Mouse (Mus musculus): Measurements from ENCODE around the gene Plagl1. TPM values are rescaled to one million over a fixed set of nuclear protein-coding genes. Genes with fewer than 3 reads are reported as not detected.

The Plagl1 gene
- polyA plus RNA-seq, 1 experiment from 2014 or later: 22.6 TPM

GRCm38 (mm10) chr10:13113641-13114040 is 53.3 kb downstream of the Plagl1 start:
- 60% methylated on average over 4 of the region's 4 CpGs for WGBS (ENCODE audit: insufficient replicate concordance)
- H3K27me3 ChIP-seq: no peaks in the 10 kb centered on the region
- no peak overlapping the region for H3K4me2 ChIP-seq
- no peak for ATAC-seq (ENCODE audit: insufficient read depth)
- no peak overlapping the region for H3K9ac ChIP-seq
- no peak overlapping the region for H3K4me3 ChIP-seq (replicated peaks)
- H3K36me3 ChIP-seq (replicated peaks): no peaks in the 10 kb centered on the region
- H3K9me3 ChIP-seq (replicated peaks): no peaks in the 10 kb centered on the region
- H3K4me1 ChIP-seq (replicated peaks): no peaks in the 10 kb centered on the region
- H3K27ac ChIP-seq (replicated peaks): no peak overlapping the region

DNA sequence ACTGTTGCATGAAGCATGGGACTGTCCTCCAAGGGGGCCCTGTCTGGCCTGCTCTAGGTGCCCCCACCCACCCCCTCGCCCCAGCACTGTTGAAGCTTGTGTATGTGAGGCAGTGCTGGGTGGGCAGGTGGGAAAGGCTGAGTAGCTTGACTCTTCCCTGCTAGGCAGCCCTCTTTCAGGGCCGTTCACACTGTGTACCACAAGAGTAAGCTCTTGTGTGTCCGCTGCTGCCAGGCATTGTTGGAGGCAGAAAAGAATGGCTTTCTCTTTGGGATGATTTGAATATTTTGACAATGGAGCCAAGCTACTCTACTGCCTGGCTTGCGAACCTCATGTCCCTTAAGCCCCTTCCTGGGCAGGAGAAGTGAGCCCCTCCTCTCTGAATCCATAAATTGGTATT is 54.7 kb downstream of the Plagl1 start:
- Histone ChIP-seq H3K27me3 (no peaks in the 10 kb centered on the region), H3K27ac (replicated peaks) (no peak overlapping the region), H3K36me3 (replicated peaks) (no peaks in the 10 kb centered on the region), H3K4me3 (replicated peaks) (no peak overlapping the region), H3K4me2 (no peak overlapping the region), H3K9me3 (replicated peaks) (no peaks in the 10 kb centered on the region), H3K4me1 (replicated peaks) (no peaks in the 10 kb centered on the region), H3K9ac (no peak overlapping the region)
- WGBS (ENCODE audit: insufficient replicate concordance): 64% methylated on average over 4 of the region's 4 CpGs
- no peak for ATAC-seq (ENCODE audit: insufficient read depth)

GRCm38 (mm10) chr10:13116706-13117665 is 56.7 kb downstream of the Plagl1 start:
- Histone ChIP-seq H3K36me3 (replicated peaks) (no peaks in the 10 kb centered on the region), H3K9ac (no peak overlapping the region), H3K4me3 (replicated peaks) (no peak overlapping the region), H3K4me2 (no peak overlapping the region), H3K27me3 (no peaks in the 10 kb centered on the region), H3K4me1 (replicated peaks) (no peaks in the 10 kb centered on the region), H3K9me3 (replicated peaks) (no peaks in the 10 kb centered on the region), H3K27ac (replicated peaks) (no peak overlapping the region)
- WGBS (ENCODE audit: insufficient replicate concordance): 53% methylated on average over 9 of the region's 9 CpGs
- ATAC-seq (ENCODE audit: insufficient read depth): no peak

- ATAC-seq (ENCODE audit: insufficient read depth): no peak
Observed at GRCm38 (mm10) chr10:13118024-13118769, 57.9 kb downstream of the Plagl1 start.

GRCm38 (mm10) chr10:13118770-13119102 is 58.4 kb downstream of the Plagl1 start:
- no peak overlapping the region for H3K4me2 ChIP-seq
- H3K36me3 ChIP-seq (replicated peaks): no peaks in the 10 kb centered on the region
- ATAC-seq (ENCODE audit: insufficient read depth): no peak
- no peak overlapping the region for H3K4me3 ChIP-seq (replicated peaks)
- H3K27me3 ChIP-seq: no peaks in the 10 kb centered on the region
- no peak overlapping the region for H3K27ac ChIP-seq (replicated peaks)
- H3K9me3 ChIP-seq (replicated peaks): no peaks in the 10 kb centered on the region
- no peaks in the 10 kb centered on the region for H3K4me1 ChIP-seq (replicated peaks)
- 42% methylated on average over 5 of the region's 5 CpGs for WGBS (ENCODE audit: insufficient replicate concordance)
- H3K9ac ChIP-seq: no peak overlapping the region

More at GRCm38 (mm10) chr10:13118024-13118769, 57.9 kb downstream of the Plagl1 start:
- Histone ChIP-seq H3K27ac (replicated peaks) (no peak overlapping the region), H3K4me2 (no peak overlapping the region), H3K36me3 (replicated peaks) (no peaks in the 10 kb centered on the region), H3K4me3 (replicated peaks) (no peak overlapping the region), H3K9me3 (replicated peaks) (no peaks in the 10 kb centered on the region), H3K4me1 (replicated peaks) (no peaks in the 10 kb centered on the region), H3K27me3 (no peaks in the 10 kb centered on the region), H3K9ac (no peak overlapping the region)
- 47% methylated on average over 7 of the region's 7 CpGs for WGBS (ENCODE audit: insufficient replicate concordance)

DNA sequence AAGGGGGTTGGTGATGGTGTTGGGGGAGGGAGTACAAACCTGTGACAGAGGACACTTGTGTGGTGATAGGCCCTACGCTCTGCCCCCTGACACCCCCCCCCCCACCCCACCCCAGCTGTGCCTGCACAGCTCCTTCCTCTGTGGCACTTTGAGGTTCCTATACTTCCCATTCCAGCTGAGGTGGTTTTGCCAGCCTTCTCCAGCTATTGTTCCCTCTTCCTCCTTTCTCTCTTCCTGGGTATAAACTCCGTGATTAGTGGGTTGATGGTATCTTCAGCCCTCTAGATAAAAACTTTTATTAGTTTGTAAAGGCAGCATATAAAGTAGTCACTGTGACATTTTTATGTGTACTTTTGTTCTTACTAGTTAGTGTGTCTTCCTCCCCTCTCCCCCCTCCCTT is 59.0 kb downstream of the Plagl1 start:
- 41% methylated on average over 2 of the region's 2 CpGs for WGBS (ENCODE audit: insufficient replicate concordance)

GRCm38 (mm10) chr10:13125811-13126210 is 65.5 kb downstream of the Plagl1 start:
- no peaks in the 10 kb centered on the region for H3K27me3 ChIP-seq
- no peak overlapping the region for H3K27ac ChIP-seq (replicated peaks)
- no peak overlapping the region for H3K4me3 ChIP-seq (replicated peaks)
- H3K36me3 ChIP-seq (replicated peaks): no peaks in the 10 kb centered on the region
- no peaks in the 10 kb centered on the region for H3K9me3 ChIP-seq (replicated peaks)
- no peak overlapping the region for H3K9ac ChIP-seq
- 49% methylated on average over 3 of the region's 3 CpGs for WGBS (ENCODE audit: insufficient replicate concordance)
- no peaks in the 10 kb centered on the region for H3K4me1 ChIP-seq (replicated peaks)
- no peak overlapping the region for H3K4me2 ChIP-seq
- ATAC-seq (ENCODE audit: insufficient read depth): no peak

More for the DNA sequence above, 59.0 kb downstream of the Plagl1 start:
- no peaks in the 10 kb centered on the region for H3K4me1 ChIP-seq (replicated peaks)
- H3K27me3 ChIP-seq: no peaks in the 10 kb centered on the region
- H3K9ac ChIP-seq: no peak overlapping the region
- no peak for ATAC-seq (ENCODE audit: insufficient read depth)
- no peak overlapping the region for H3K4me2 ChIP-seq
- no peaks in the 10 kb centered on the region for H3K9me3 ChIP-seq (replicated peaks)
- H3K36me3 ChIP-seq (replicated peaks): no peaks in the 10 kb centered on the region
- no peak overlapping the region for H3K4me3 ChIP-seq (replicated peaks)
- no peak overlapping the region for H3K27ac ChIP-seq (replicated peaks)

DNA sequence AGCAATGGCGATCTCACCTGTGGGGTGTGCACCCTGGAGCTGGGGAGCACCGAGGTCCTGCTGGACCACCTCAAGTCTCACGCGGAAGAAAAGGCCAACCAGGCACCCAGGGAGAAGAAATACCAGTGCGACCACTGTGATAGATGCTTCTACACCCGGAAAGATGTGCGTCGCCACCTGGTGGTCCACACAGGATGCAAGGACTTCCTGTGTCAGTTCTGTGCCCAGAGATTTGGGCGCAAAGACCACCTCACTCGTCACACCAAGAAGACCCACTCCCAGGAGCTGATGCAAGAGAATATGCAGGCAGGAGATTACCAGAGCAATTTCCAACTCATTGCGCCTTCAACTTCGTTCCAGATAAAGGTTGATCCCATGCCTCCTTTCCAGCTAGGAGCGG is 67.0 kb downstream of the Plagl1 start:
- Histone ChIP-seq H3K9ac (no peak overlapping the region), H3K9me3 (replicated peaks) (no peaks in the 10 kb centered on the region), H3K4me1 (replicated peaks) (no peaks in the 10 kb centered on the region), H3K27ac (replicated peaks) (no peak overlapping the region), H3K27me3 (no peaks in the 10 kb centered on the region), H3K4me3 (replicated peaks) (no peak overlapping the region), H3K4me2 (no peak overlapping the region), H3K36me3 (replicated peaks) (no peaks in the 10 kb centered on the region)
- WGBS (ENCODE audit: insufficient replicate concordance): 63% methylated on average over 13 of the region's 13 CpGs
- ATAC-seq (ENCODE audit: insufficient read depth): no peak

DNA sequence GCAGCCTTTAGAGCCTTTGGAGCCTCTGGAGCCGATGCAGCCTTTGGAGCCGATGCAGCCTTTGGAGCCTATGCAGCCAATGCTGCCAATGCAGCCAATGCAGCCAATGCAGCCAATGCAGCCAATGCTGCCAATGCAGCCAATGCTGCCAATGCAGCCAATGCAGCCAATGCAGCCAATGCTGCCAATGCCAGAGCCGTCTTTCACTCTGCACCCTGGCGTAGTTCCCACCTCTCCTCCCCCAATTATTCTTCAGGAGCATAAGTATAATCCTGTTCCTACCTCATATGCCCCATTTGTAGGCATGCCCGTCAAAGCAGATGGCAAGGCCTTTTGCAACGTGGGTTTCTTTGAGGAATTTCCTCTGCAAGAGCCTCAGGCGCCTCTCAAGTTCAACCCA is 67.6 kb downstream of the Plagl1 start:
- no peaks in the 10 kb centered on the region for H3K9me3 ChIP-seq (replicated peaks)
- ATAC-seq (ENCODE audit: insufficient read depth): no peak
- no peak overlapping the region for H3K9ac ChIP-seq
- H3K4me3 ChIP-seq (replicated peaks): no peak overlapping the region
- H3K36me3 ChIP-seq (replicated peaks): no peaks in the 10 kb centered on the region
- H3K27ac ChIP-seq (replicated peaks): no peak overlapping the region
- no peak overlapping the region for H3K4me2 ChIP-seq
- no peaks in the 10 kb centered on the region for H3K27me3 ChIP-seq
- no peaks in the 10 kb centered on the region for H3K4me1 ChIP-seq (replicated peaks)
- 61% methylated on average over 7 of the region's 7 CpGs for WGBS (ENCODE audit: insufficient replicate concordance)

GRCm38 (mm10) chr10:13133850-13134249 is 73.5 kb downstream of the Plagl1 start:
- WGBS (ENCODE audit: insufficient replicate concordance): 68% methylated on average over 4 of the region's 4 CpGs
- H3K27me3 ChIP-seq: no peaks in the 10 kb centered on the region
- H3K4me1 ChIP-seq (replicated peaks): no peaks in the 10 kb centered on the region
- no peak overlapping the region for H3K4me3 ChIP-seq (replicated peaks)
- H3K36me3 ChIP-seq (replicated peaks): no peaks in the 10 kb centered on the region
- H3K9ac ChIP-seq: no peak overlapping the region
- H3K9me3 ChIP-seq (replicated peaks): no peaks in the 10 kb centered on the region
- H3K4me2 ChIP-seq: no peak overlapping the region
- H3K27ac ChIP-seq (replicated peaks): no peak overlapping the region
- ATAC-seq (ENCODE audit: insufficient read depth): no peak

DNA sequence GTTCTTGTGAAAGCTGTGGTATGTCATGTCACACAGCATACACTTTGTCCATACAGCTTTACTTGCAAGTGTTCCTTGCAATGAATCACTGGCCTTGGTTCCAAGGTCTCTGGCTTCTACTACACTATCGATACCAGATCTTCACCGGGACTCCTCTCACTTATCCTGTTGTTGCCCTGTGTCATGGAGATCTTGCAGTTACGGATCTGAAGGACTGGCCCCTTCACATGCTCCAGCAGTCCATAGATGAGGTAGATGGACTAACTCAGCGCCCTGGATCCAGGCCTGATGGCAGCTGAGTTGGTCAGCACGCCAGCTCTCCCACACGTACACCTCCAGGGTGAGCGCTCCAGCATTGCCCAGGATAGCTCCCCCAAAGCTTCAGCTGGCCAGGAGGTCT is 75.0 kb downstream of the Plagl1 start:
- Histone ChIP-seq H3K4me3 (replicated peaks) (no peak overlapping the region), H3K4me2 (no peak overlapping the region), H3K27ac (replicated peaks) (no peak overlapping the region), H3K4me1 (replicated peaks) (no peaks in the 10 kb centered on the region), H3K9ac (no peak overlapping the region), H3K9me3 (replicated peaks) (no peaks in the 10 kb centered on the region), H3K36me3 (replicated peaks) (no peaks in the 10 kb centered on the region), H3K27me3 (no peaks in the 10 kb centered on the region)
- WGBS (ENCODE audit: insufficient replicate concordance): 77% methylated on average over 7 of the region's 7 CpGs
- no peak for ATAC-seq (ENCODE audit: insufficient read depth)
